Mouse (Mus musculus) forebrain, embryonic 13.5 days (tissue): ENCODE results near the gene Babam2. TPM values are rescaled to one million over a fixed set of nuclear protein-coding genes. Genes with fewer than 3 reads are reported as not detected.

Experiments used
- ATAC-seq: fragments of 200-750 bp; cut with Nextera tagmentation; 2 replicates; pipeline ENCODE4 v1.8.0; 2017
- H3K27ac ChIP-seq: fragments of 300-500 bp; sonication (generic); 2 replicates; pipeline ENCODE4 v1.5.1; 2015; ENCODE audit warnings: inconsistent platforms, mild to moderate bottlenecking, moderate library complexity
- H3K27me3 ChIP-seq: fragments of 300-500 bp; sonication (generic); 2 replicates; pipeline ENCODE4 v1.6.1; 2015; ENCODE audit warnings: mild to moderate bottlenecking, inconsistent platforms
- H3K36me3 ChIP-seq: fragments of 300-500 bp; sonication (generic); 2 replicates; pipeline ENCODE4 v1.6.1; 2015; ENCODE audit warnings: mild to moderate bottlenecking, inconsistent platforms; ENCODE audit not compliant: poor library complexity, severe bottlenecking
- H3K4me1 ChIP-seq: fragments of 300-500 bp; sonication (generic); 2 replicates; pipeline ENCODE4 v1.6.1; 2015; ENCODE audit warnings: inconsistent platforms
- H3K4me2 ChIP-seq: fragments of 300-500 bp; sonication (generic); 2 replicates; pipeline ENCODE4 v1.6.1; 2015; ENCODE audit warnings: inconsistent platforms, mild to moderate bottlenecking, moderate library complexity
- H3K4me3 ChIP-seq: fragments of 300-500 bp; sonication (generic); 2 replicates; pipeline ENCODE4 v1.5.1; 2015; ENCODE audit warnings: mild to moderate bottlenecking, inconsistent platforms
- H3K9ac ChIP-seq: fragments of 300-500 bp; sonication (generic); 2 replicates; pipeline ENCODE4 v1.6.1; 2015; ENCODE audit warnings: mild to moderate bottlenecking, inconsistent platforms
- H3K9me3 ChIP-seq: fragments of 300-500 bp; sonication (generic); replicated peaks from 2 replicates; pipeline ENCODE4 v1.6.1; 2016; ENCODE audit warnings: inconsistent platforms
- WGBS: fragments of 180-500 bp; shearing (Covaris S2); methylation state at CpG from one replicate; pipeline ENCODE4 v1.1.7; 2015; 5-methylcytosine and 5-hydroxymethylcytosine counted together
- polyA plus RNA-seq: library from polyadenylated mRNA; unstranded; fragments of >200 nt; fragmentation: Nextera tagmentation; extraction: Ambion mirVana; gene quantifications from 2 replicates; pipeline ENCODE4 v1.2.1, GENCODE M21; 2015

Babam2 gene
- polyA plus RNA-seq, 1 experiment from 2014 or later: 54.6 TPM

GRCm38 (mm10) chr5:31762773-31763172, 65.3 kb downstream of the Babam2 start:
- no peak overlapping the region for H3K4me2 ChIP-seq
- no peaks in the 10 kb centered on the region for H3K27me3 ChIP-seq
- H3K4me3 ChIP-seq: no peak overlapping the region
- H3K9me3 ChIP-seq: no peaks in the 10 kb centered on the region
- H3K27ac ChIP-seq: no peak overlapping the region
- no peak for ATAC-seq
- 89% methylated on average over 1 of the region's 1 CpGs for WGBS
- no peak overlapping the region for H3K9ac ChIP-seq
- no peaks in the 10 kb centered on the region for H3K36me3 ChIP-seq
- 0 out of 2 replicates have a peak, but pooled peaks cover 7% of the 10 kb centered on the region for H3K4me1 ChIP-seq

- Histone ChIP-seq H3K27me3 (no peaks in the 10 kb centered on the region), H3K27ac (no peak overlapping the region), H3K36me3 (no peaks in the 10 kb centered on the region), H3K9ac (no peak overlapping the region), H3K4me1 (0 out of 2 replicates have a peak, but pooled peaks cover 10% of the 10 kb centered on the region), H3K4me3 (no peak overlapping the region), H3K4me2 (no peak overlapping the region), H3K9me3 (no peaks in the 10 kb centered on the region)
- ATAC-seq: no peak
- 90% methylated on average over 2 of the region's 2 CpGs for WGBS
Measured at GRCm38 (mm10) chr5:31765824-31766223, 68.3 kb downstream of the Babam2 start.

GRCm38 (mm10) chr5:31766841-31767542, 69.5 kb downstream of the Babam2 start:
- 77% methylated on average over 4 of the region's 4 CpGs for WGBS
- H3K4me3 ChIP-seq: no peak overlapping the region
- no peak overlapping the region for H3K4me2 ChIP-seq

GRCm38 (mm10) chr5:31771486-31771885, 74.0 kb downstream of the Babam2 start:
- no peak overlapping the region for H3K9ac ChIP-seq
- H3K36me3 ChIP-seq: no peaks in the 10 kb centered on the region
- no peak overlapping the region for H3K4me2 ChIP-seq
- H3K27me3 ChIP-seq: no peaks in the 10 kb centered on the region
- H3K9me3 ChIP-seq: no peaks in the 10 kb centered on the region
- WGBS: 79% methylated on average over 5 of the region's 5 CpGs
- no peak for ATAC-seq
- no peak overlapping the region for H3K27ac ChIP-seq
- 0 out of 2 replicates have a peak, but pooled peaks cover 13% of the 10 kb centered on the region for H3K4me1 ChIP-seq
- H3K4me3 ChIP-seq: no peak overlapping the region

More at GRCm38 (mm10) chr5:31766841-31767542, 69.5 kb downstream of the Babam2 start:
- Histone ChIP-seq H3K27me3 (no peaks in the 10 kb centered on the region), H3K9ac (no peak overlapping the region), H3K27ac (no peak overlapping the region), H3K9me3 (no peaks in the 10 kb centered on the region), H3K4me1 (0 out of 2 replicates have a peak, but pooled peaks cover 13% of the 10 kb centered on the region), H3K36me3 (no peaks in the 10 kb centered on the region)
- no peak for ATAC-seq

GRCm38 (mm10) chr5:31771921-31772320, 74.4 kb downstream of the Babam2 start:
- ATAC-seq: no peak
- no peaks in the 10 kb centered on the region for H3K27me3 ChIP-seq
- H3K4me1 ChIP-seq: 0 out of 2 replicates have a peak, but pooled peaks cover 13% of the 10 kb centered on the region
- no peaks in the 10 kb centered on the region for H3K36me3 ChIP-seq
- H3K4me2 ChIP-seq: no peak overlapping the region
- WGBS: 89% methylated on average over 4 of the region's 4 CpGs
- no peak overlapping the region for H3K4me3 ChIP-seq
- no peak overlapping the region for H3K27ac ChIP-seq
- no peaks in the 10 kb centered on the region for H3K9me3 ChIP-seq
- no peak overlapping the region for H3K9ac ChIP-seq

GRCm38 (mm10) chr5:31774976-31775375, 77.5 kb downstream of the Babam2 start:
- Histone ChIP-seq H3K4me1 (0 out of 2 replicates have a peak, but pooled peaks cover 4% of the 10 kb centered on the region), H3K4me2 (no peak overlapping the region), H3K27me3 (no peaks in the 10 kb centered on the region), H3K36me3 (no peaks in the 10 kb centered on the region), H3K27ac (no peak overlapping the region), H3K9me3 (no peaks in the 10 kb centered on the region), H3K4me3 (no peak overlapping the region), H3K9ac (no peak overlapping the region)
- no peak for ATAC-seq
- 96% methylated on average over 6 of the region's 6 CpGs for WGBS

GRCm38 (mm10) chr5:31781624-31782023, 84.1 kb downstream of the Babam2 start:
- H3K9me3 ChIP-seq: no peaks in the 10 kb centered on the region
- no peak for ATAC-seq
- no peak overlapping the region for H3K27ac ChIP-seq
- 81% methylated on average over 5 of the region's 5 CpGs for WGBS
- no peak overlapping the region for H3K4me3 ChIP-seq
- H3K27me3 ChIP-seq: no peaks in the 10 kb centered on the region
- H3K4me2 ChIP-seq: no peak overlapping the region
- peaks cover 12% of the 10 kb centered on the region for H3K4me1 ChIP-seq
- no peaks in the 10 kb centered on the region for H3K36me3 ChIP-seq
- no peak overlapping the region for H3K9ac ChIP-seq

- H3K27ac ChIP-seq: no peak overlapping the region
- no peak overlapping the region for H3K4me2 ChIP-seq
- no peaks in the 10 kb centered on the region for H3K9me3 ChIP-seq
- H3K4me1 ChIP-seq: peaks cover 12% of the 10 kb centered on the region
- H3K27me3 ChIP-seq: no peaks in the 10 kb centered on the region
- H3K4me3 ChIP-seq: no peak overlapping the region
- no peak for ATAC-seq
- H3K9ac ChIP-seq: no peak overlapping the region
- H3K36me3 ChIP-seq: no peaks in the 10 kb centered on the region
- 75% methylated on average over 3 of the region's 3 CpGs for WGBS
Measured at GRCm38 (mm10) chr5:31787201-31787600, 89.7 kb downstream of the Babam2 start.

GRCm38 (mm10) chr5:31787622-31788021, 90.1 kb downstream of the Babam2 start:
- H3K4me3 ChIP-seq: no peak overlapping the region
- no peaks in the 10 kb centered on the region for H3K9me3 ChIP-seq
- ATAC-seq: no peak
- WGBS: 74% methylated on average over 3 of the region's 3 CpGs
- H3K4me2 ChIP-seq: no peak overlapping the region
- H3K9ac ChIP-seq: no peak overlapping the region
- no peaks in the 10 kb centered on the region for H3K36me3 ChIP-seq
- no peak overlapping the region for H3K27ac ChIP-seq
- peaks cover 12% of the 10 kb centered on the region for H3K4me1 ChIP-seq
- H3K27me3 ChIP-seq: no peaks in the 10 kb centered on the region

- H3K9ac ChIP-seq: no peak overlapping the region
- H3K36me3 ChIP-seq: no peaks in the 10 kb centered on the region
- no peaks in the 10 kb centered on the region for H3K27me3 ChIP-seq
- 89% methylated on average over 6 of the region's 6 CpGs for WGBS
- ATAC-seq: no peak
- H3K27ac ChIP-seq: no peak overlapping the region
- H3K4me1 ChIP-seq: no peaks in the 10 kb centered on the region
- H3K9me3 ChIP-seq: no peaks in the 10 kb centered on the region
- H3K4me3 ChIP-seq: no peak overlapping the region
- H3K4me2 ChIP-seq: no peak overlapping the region
Measured at GRCm38 (mm10) chr5:31792338-31792737, 94.9 kb downstream of the Babam2 start.

- Histone ChIP-seq H3K9ac (no peak overlapping the region), H3K4me1 (no peaks in the 10 kb centered on the region), H3K36me3 (no peaks in the 10 kb centered on the region), H3K9me3 (no peaks in the 10 kb centered on the region), H3K27ac (no peak overlapping the region), H3K4me3 (no peak overlapping the region), H3K4me2 (no peak overlapping the region), H3K27me3 (no peaks in the 10 kb centered on the region)
- 86% methylated on average over 8 of the region's 8 CpGs for WGBS
- no peak for ATAC-seq
Measured at GRCm38 (mm10) chr5:31792863-31793262, 95.4 kb downstream of the Babam2 start.

GRCm38 (mm10) chr5:31795414-31795813, 97.9 kb downstream of the Babam2 start:
- Histone ChIP-seq H3K9ac (no peak overlapping the region), H3K4me1 (no peaks in the 10 kb centered on the region), H3K4me3 (no peak overlapping the region), H3K27ac (no peak overlapping the region), H3K9me3 (no peaks in the 10 kb centered on the region), H3K36me3 (no peaks in the 10 kb centered on the region), H3K27me3 (no peaks in the 10 kb centered on the region), H3K4me2 (no peak overlapping the region)
- 91% methylated on average over 3 of the region's 3 CpGs for WGBS
- no peak for ATAC-seq

GRCm38 (mm10) chr5:31796979-31797378, 99.5 kb downstream of the Babam2 start:
- no peak overlapping the region for H3K4me2 ChIP-seq
- no peak overlapping the region for H3K9ac ChIP-seq
- H3K4me3 ChIP-seq: no peak overlapping the region
- H3K4me1 ChIP-seq: no peaks in the 10 kb centered on the region
- H3K36me3 ChIP-seq: no peaks in the 10 kb centered on the region
- no peaks in the 10 kb centered on the region for H3K9me3 ChIP-seq
- no peaks in the 10 kb centered on the region for H3K27me3 ChIP-seq
- H3K27ac ChIP-seq: no peak overlapping the region
- no peak for ATAC-seq
